Mouse (Mus musculus): ENCODE results near the gene Vmn2r98. TPM values are rescaled to one million over a fixed set of nuclear protein-coding genes. Genes with fewer than 3 reads are reported as not detected.
"Not testable (repeated sequence)": the region's sequence is repeated elsewhere in the genome, so short reads cannot be mapped to it uniquely, and the experiment has no call there.

Vmn2r98 gene
- polyA plus RNA-seq (2014; fragmentation: Nextera tagmentation; extraction: Ambion mirVana) = not detected in 2 replicates

GRCm38 (mm10) chr17:19053160-19053559 lies at the start of gene Vmn2r98:
TSS of gene Vmn2r98 (plus strand) at chr17:19053460.
- ATAC-seq (ENCODE audit: insufficient number of reproducible peaks, insufficient read depth, low FRiP score, low read depth); H3K27ac ChIP-seq (replicated peaks in 1 of 2; ENCODE audit: control insufficient read depth in 1 of 2, insufficient read depth in 1 of 2, low read depth in 2 of 2, low read length in 2 of 2); H3K4me1 ChIP-seq (ENCODE audit: control insufficient read depth in 2 of 2, insufficient read depth in 2 of 2, low read length in 2 of 2); H3K4me3 ChIP-seq (ENCODE audit: control insufficient read depth in 1 of 2, insufficient read depth in 1 of 2, low read depth in 1 of 2, low read length in 2 of 2); H3K9ac ChIP-seq (ENCODE audit: low read length); H3K4me2 ChIP-seq (ENCODE audit: low read length); H3K27me3 ChIP-seq (ENCODE audit: control insufficient read depth, insufficient read depth, low read length); H3K36me3 ChIP-seq (ENCODE audit: control insufficient read depth, insufficient read depth, low read length); H3K9me3 ChIP-seq (ENCODE audit: control insufficient read depth, low read length): not testable (repeated sequence)

- not testable (repeated sequence) for H3K4me3 ChIP-seq (ENCODE audit: control insufficient read depth in 1 of 2, insufficient read depth in 1 of 2, low read depth in 1 of 2, low read length in 2 of 2); ATAC-seq (ENCODE audit: insufficient number of reproducible peaks, insufficient read depth, low FRiP score, low read depth); H3K36me3 ChIP-seq (ENCODE audit: control insufficient read depth, insufficient read depth, low read length); H3K9ac ChIP-seq (ENCODE audit: low read length); H3K9me3 ChIP-seq (ENCODE audit: control insufficient read depth, low read length); H3K4me1 ChIP-seq (ENCODE audit: control insufficient read depth in 2 of 2, insufficient read depth in 2 of 2, low read length in 2 of 2); H3K27me3 ChIP-seq (ENCODE audit: control insufficient read depth, insufficient read depth, low read length); H3K4me2 ChIP-seq (ENCODE audit: low read length); H3K27ac ChIP-seq (replicated peaks in 1 of 2; ENCODE audit: control insufficient read depth in 1 of 2, insufficient read depth in 1 of 2, low read depth in 2 of 2, low read length in 2 of 2)
- 53% methylated on average over 1 of the region's 1 CpGs for WGBS
Observed at GRCm38 (mm10) chr17:19031441-19031840, 21.8 kb upstream of the Vmn2r98 start.

GRCm38 (mm10) chr17:19031962-19032361 lies 21.3 kb upstream of the Vmn2r98 start:
- H3K36me3 ChIP-seq (ENCODE audit: control insufficient read depth, insufficient read depth, low read length) = no peaks in the 10 kb centered on the region
- no peak overlapping the region for H3K4me3 ChIP-seq (ENCODE audit: control insufficient read depth in 1 of 2, insufficient read depth in 1 of 2, low read depth in 1 of 2, low read length in 2 of 2)
- H3K27me3 ChIP-seq (ENCODE audit: control insufficient read depth, insufficient read depth, low read length) = no peaks in the 10 kb centered on the region
- no peak overlapping the region for H3K4me2 ChIP-seq (ENCODE audit: low read length)
- H3K27ac ChIP-seq (replicated peaks in 1 of 2; ENCODE audit: control insufficient read depth in 1 of 2, insufficient read depth in 1 of 2, low read depth in 2 of 2, low read length in 2 of 2) = no peak overlapping the region
- ATAC-seq (ENCODE audit: insufficient number of reproducible peaks, insufficient read depth, low FRiP score, low read depth) = no peak
- no peaks in the 10 kb centered on the region for H3K4me1 ChIP-seq (ENCODE audit: control insufficient read depth in 2 of 2, insufficient read depth in 2 of 2, low read length in 2 of 2)
- peaks cover 6% of the 10 kb centered on the region for H3K9me3 ChIP-seq (ENCODE audit: control insufficient read depth, low read length)
- 59% methylated on average over 2 of the region's 2 CpGs for WGBS
- no peak overlapping the region for H3K9ac ChIP-seq (ENCODE audit: low read length)

GRCm38 (mm10) chr17:19032721-19033120 lies 20.5 kb upstream of the Vmn2r98 start:
- WGBS = 48% methylated on average over 3 of the region's 3 CpGs
- Histone ChIP-seq H3K9ac (ENCODE audit: low read length) (no peak overlapping the region), H3K4me3 (ENCODE audit: control insufficient read depth in 1 of 2, insufficient read depth in 1 of 2, low read depth in 1 of 2, low read length in 2 of 2) (no peak overlapping the region), H3K9me3 (ENCODE audit: control insufficient read depth, low read length) (peaks cover 6% of the 10 kb centered on the region), H3K36me3 (ENCODE audit: control insufficient read depth, insufficient read depth, low read length) (no peaks in the 10 kb centered on the region), H3K27me3 (ENCODE audit: control insufficient read depth, insufficient read depth, low read length) (no peaks in the 10 kb centered on the region), H3K27ac (replicated peaks in 1 of 2; ENCODE audit: control insufficient read depth in 1 of 2, insufficient read depth in 1 of 2, low read depth in 2 of 2, low read length in 2 of 2) (no peak overlapping the region), H3K4me2 (ENCODE audit: low read length) (no peak overlapping the region), H3K4me1 (ENCODE audit: control insufficient read depth in 2 of 2, insufficient read depth in 2 of 2, low read length in 2 of 2) (no peaks in the 10 kb centered on the region)
- no peak for ATAC-seq (ENCODE audit: insufficient number of reproducible peaks, insufficient read depth, low FRiP score, low read depth)

Other genes starting within 250 kb of the Vmn2r98 start
- gene Vmn2r97, start 139.2 kb upstream of the Vmn2r98 start, polyA plus RNA-seq (2014; fragmentation: Nextera tagmentation; extraction: Ambion mirVana) = 0.05 TPM in 1 of 2 replicates, not detected in the other

All from heart, embryonic 14.5 days (tissue).